Mouse (Mus musculus) lung, adult 18-20 months (tissue): ENCODE results near the gene Papola.

Experiments
- DNase-seq, 2 experiments: peaks; one replicate each; pipeline ENCODE4 v3.0.0; 2022; ENCODE audit warnings: mixed read lengths in 2 of 2

Papola gene

DNA sequence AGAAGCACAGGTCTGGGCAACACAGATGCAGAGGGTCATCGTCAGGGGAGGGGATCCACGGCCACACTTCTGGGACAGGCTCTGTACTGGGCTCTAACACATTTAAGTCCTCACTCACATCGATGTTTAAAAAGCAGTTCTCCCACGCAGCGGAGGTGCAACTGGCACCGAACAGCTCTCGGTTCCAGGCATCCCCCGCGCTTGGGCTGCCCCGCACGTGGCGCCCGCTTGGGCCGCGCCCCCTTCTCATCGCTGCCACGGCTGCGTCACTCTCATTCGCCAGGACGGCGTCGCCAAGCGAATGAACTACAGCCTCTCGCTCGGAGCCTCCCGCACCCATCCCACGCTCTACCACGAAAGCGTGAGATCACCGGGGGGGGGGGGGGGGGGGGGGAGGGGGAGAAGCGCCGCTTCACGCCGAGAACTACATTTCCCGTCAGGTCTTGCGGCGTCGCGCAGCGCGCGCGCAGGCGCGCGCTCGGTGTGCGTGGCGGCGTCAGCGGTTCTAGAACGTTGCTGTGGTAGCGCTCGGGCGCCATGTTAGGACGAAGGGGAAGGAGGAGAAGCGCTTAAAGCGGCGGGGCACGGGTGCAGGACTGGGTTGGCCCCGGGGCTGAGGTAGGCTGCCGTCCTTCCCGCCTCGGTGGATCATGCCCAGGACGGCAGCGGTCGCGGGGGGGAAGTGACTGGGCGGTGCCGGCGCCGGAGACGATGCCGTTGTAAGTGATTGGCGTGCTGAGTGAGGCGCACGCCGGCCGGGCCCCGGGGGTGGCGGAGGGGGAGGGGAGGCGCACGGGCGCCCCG lies at the start of gene Papola:
TSS of gene Papola (plus strand) at position 499 of the 804 bp plus-strand sequence.
- DNase-seq = peak; percentile 87 to 89

DNA sequence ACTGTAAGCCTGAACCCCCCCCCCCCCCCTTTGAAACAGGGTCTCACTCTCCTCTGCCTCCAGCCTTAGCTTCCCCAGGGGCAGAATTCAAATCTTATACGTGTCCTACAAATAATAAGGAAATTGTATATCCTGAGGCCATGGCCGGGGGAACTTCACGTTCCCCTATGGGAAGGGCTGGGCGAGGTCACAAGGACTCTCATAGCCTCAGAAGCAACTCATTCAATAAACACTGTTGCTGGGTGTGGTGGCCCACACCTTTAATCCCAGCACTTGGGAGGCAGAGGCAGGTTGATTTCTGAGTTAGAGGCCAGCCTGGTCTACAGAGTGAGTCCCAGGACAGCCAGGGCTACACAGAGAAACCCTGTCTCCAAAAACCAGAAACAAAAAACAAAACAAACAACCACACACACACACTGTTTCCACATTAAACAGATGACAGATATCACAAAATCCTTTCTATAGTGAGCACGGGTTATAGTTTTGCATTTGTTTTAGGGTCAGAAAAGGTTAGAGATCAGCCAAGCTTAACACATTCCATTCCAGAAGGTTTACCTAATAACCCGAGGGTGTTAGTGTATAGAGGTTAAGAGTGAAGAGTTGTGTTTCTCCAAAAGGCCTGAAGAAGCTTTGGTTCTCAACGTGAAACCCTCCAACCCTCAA lies 49.1 kb upstream of the Papola start:
- DNase-seq = no peak

GRCm38 (mm10) chr12:105735889-105736251 lies 48.6 kb upstream of the Papola start:
- DNase-seq = no peak

GRCm38 (mm10) chr12:105738316-105739096 lies 46.0 kb upstream of the Papola start:
- no peak for DNase-seq

DNA sequence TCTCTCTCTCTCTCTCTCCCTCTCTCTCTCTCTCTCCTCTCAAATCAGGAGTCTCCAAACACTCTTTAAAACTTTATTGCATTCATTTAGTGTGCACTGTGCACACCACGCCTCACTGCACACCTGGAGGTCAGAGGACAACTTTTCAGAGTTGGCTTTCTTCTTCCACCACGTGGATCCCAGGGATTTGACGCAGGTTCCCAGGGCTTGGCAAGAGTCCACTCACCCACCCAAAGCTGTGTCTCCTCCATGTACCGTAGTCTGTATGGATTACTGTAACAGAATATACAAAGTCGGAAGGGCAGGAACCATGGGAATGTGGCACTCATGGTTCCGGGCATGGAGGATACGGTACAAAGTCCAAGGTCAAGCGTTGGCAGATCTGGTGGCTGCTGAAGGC lies 44.8 kb upstream of the Papola start:
- DNase-seq = no peak

DNA sequence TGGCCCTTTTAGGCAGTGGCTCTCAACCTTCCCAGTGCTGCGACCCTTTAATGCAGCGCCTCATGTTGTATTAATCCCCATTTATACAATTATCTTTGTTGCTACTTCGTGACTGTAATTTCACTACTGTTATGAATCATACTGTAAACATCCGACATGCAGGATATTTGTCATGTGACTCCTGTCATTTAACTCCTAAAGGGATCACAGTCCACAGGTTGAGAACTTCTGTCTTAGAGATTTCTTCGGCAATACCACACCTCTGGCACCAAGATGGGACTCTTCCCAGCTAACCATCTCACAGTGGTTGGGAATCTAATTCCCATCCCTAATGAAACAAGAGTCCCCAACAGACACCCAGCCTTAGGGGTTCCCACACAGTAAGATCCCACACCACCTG lies 36.4 kb upstream of the Papola start:
- no peak for DNase-seq

DNA sequence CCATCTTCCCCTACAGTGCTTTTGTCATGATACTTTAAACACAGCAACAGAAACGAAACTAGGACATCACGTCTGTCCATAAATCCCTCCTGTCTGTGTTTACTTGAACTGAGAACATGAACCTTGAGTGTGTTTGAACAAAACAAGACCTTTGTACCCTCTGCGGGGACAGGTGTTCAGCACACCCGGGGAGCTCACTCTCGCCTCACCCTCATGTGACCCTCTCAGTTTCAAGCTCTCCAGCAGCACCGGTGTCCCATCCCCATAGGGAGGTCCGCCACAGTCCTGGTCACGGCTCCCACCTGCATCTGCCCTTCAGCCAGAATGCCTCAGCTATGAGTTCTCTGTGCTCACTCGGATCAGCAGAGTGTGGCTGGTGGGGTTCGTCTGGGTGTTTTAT lies 30.7 kb upstream of the Papola start:
- no peak for DNase-seq

- DNase-seq = peak; percentile 25 to 46
Observed at GRCm38 (mm10) chr12:105757816-105758497, 26.5 kb upstream of the Papola start.

DNA sequence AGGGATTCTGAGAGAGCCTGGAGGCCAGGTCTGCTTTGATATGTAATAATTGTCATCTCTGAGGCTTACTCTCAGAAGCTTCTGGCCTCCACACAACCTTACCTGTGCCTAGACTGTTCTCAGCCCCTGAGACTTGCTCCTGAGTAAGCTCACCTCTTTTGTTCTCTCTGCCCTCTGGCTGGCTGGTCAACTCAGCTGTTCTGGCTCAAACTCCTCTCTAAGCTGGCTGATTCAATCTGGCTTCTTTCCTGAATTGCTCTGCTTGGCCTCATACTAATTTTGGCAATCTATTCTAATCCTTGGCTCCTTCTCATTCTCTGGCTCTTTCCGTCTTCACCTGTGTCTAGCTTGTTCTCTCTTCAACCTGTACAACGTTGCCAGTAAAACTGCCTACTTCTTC lies 25.6 kb upstream of the Papola start:
- DNase-seq = no peak

DNA sequence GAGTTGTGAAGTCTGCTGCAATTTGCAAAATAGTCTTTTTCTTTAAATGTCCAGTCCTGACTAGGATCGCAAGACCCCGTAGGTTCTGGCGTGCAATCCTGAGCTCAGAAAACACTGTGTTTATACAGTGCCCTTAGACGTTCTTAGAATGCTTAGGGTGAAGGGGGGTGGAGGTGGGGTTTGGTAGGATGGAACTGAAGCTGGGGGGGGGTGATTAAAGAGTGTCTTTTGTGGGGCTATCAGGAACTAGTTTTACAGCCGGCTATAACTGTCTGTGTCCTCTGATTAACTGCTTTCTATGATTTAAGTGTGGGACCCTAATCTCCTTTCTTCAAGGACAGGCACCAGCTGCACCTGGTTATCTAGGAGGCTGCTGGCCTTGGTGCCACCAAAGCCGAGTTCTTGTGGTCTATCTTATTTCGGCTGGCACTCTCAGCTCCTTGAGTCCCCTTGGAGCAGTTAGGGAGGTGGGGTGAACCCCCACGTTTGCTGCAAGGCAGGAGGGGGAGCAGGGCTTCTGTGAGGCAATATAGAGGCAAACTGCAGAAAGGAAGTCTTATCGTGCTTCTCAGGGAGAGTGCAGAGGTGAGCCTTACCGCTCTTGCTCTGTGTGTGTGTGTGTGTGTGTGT lies 24.5 kb upstream of the Papola start:
- no peak for DNase-seq

GRCm38 (mm10) chr12:105761171-105761570 lies 23.3 kb upstream of the Papola start:
- DNase-seq = no peak

DNA sequence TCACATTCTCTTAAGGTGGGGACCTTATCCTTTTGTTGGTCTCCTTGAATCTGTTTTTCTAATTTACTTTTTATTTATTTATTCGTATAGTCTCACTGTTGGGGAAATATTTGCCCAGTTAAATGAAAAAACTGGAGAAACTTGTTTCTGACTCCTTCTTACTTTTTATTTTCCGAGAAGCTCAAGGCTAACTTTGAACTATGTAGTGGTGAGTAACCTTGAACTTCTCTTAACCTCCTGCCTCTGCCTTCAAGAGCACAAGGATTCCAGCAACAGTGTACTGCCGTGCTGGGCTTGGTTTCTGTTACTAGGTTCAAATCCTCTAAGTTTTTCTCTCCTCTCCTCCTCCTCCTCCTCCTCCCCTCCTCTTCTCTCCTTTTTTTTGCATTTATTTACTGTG lies 22.9 kb upstream of the Papola start:
- no peak for DNase-seq

DNA sequence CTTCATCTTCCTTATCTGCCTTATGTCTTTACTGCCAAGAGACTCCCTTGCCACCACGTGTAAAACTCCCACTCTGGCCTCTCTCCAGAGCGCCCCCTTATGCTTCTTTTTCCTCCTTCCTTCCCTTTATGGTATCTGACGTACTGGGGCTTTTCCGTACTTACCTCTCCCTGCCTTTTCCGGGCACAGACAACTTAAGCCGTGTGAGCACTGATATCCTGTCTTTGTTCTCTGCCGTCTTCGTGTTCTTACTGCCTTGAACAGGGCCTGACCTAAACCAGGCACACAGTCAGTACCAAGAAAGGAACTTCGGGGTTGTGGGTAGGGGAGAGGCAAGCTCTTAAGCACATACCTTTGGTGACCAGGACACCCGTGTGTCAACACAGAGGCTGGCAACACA lies 14.8 kb upstream of the Papola start:
- DNase-seq = no peak

DNA sequence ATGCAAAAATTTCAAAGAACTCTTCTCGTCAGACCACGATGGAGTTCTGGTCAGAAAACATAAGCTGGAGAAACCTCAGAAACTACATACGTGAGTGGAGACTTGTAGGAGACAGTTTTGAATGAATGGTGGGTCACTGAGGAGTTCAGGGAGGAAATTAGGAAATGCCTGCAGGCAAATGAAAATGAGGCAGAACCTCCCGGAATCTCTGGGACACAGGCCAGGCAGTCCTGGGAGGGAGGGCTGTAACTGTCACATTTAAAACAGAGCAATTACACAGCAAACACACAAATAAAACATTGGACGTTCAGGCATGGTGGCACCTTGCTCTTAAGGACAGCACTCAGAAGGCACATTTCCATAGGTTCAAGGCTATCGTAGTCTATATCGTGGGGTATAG lies 9.6 kb upstream of the Papola start:
- DNase-seq = no peak

GRCm38 (mm10) chr12:105777651-105778050 lies 6.8 kb upstream of the Papola start:
- no peak for DNase-seq

- DNase-seq = peak; percentile 79 to 82
Observed at GRCm38 (mm10) chr12:105785000-105785774, 693 bp downstream of the Papola start.

- DNase-seq = no peak
Observed at GRCm38 (mm10) chr12:105786113-105786512, 1.6 kb downstream of the Papola start.

DNA sequence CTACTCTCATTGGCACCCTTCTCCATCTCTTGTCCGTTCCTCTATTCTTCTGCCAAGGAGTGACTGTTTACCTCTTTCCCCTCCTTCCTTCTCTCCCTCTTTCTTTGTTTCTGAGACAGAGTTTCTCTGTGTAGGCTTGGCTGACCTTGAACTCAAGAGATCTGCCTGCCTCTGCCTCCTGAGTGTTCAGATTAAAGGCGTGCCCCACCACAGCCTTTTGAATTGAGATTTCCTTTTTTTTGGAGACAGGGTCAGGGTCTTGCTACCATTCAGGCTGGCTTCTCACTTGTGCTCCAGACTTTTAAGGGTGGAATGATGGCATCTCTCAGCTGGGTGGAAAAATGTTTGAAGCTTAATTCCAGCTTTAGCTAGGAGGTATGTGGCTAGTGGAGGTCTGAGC lies 3.1 kb downstream of the Papola start:
- no peak for DNase-seq

- DNase-seq = no peak
Observed at GRCm38 (mm10) chr12:105789885-105790284, 5.4 kb downstream of the Papola start.

- no peak for DNase-seq
Observed at GRCm38 (mm10) chr12:105794896-105795295, 10.4 kb downstream of the Papola start.

GRCm38 (mm10) chr12:105798001-105798400 lies 13.5 kb downstream of the Papola start:
- no peak for DNase-seq

DNA sequence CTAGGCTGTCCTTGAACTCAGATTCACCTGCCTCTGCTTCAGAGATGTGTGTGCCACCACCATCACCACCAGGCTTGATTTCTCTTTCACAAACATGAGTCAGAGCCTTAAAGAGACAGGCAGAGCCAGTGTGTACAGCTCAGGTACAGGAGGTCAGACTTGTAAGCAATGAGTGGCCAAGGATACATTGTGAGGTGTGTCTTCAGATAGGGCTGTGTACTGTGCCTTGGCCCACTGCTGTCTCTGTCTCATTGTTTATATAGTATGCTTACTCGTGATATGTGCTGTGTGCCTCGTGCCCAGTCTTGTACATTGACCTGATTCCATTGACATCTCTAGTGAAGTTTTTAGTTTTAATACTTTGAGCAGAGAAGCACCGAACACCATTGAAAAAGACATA lies 21.3 kb downstream of the Papola start:
- DNase-seq = no peak
